ENCODE assay signal across 10 mouse cellular contexts in genomic region chr17:84149566-84149965, GRCm38 (mm10). TPM values are rescaled to one million over a fixed set of nuclear protein-coding genes. Genes with fewer than 3 reads are reported as not detected.
A peak's percentile ranks its signal among the peaks of the same experiment; 100 is the strongest.
DNase-seq lines count a peak whose midpoint lies in the region; ATAC-seq and TF ChIP-seq lines count a peak whose summit lies in the region.
"Had no signal": no experiment of that assay in that cellular context is flagged by ENCODE, and none has a peak within 500 bp of the region (broad histone marks: within the 10 kb centered on the region; RNA-seq: fewer than 3 reads in every experiment).

No protein-coding gene starts in this region.

- H3K9ac ChIP-seq in limb, embryonic 15.5 days, result no peak overlapping the region
- H3K9ac ChIP-seq: neural tube, embryonic 15.5 days had no signal

- ATAC-seq in G1E (ENCODE audit: extremely low read depth, insufficient number of reproducible peaks, low FRiP score, poor library complexity, severe bottlenecking), result no peak
- ATAC-seq in limb, embryonic 15.5 days (ENCODE audit: insufficient number of reproducible peaks, low FRiP score, low TSS enrichment, low read depth), result no peak

- peaks cover 96% of the 10 kb centered on the region for H3K4me1 ChIP-seq in G1E (ENCODE audit: insufficient read depth, low read depth, low read length)
- H3K4me1 ChIP-seq in limb, embryonic 15.5 days, result peaks cover 69% of the 10 kb centered on the region

- no peaks in the 10 kb centered on the region for H3K27me3 ChIP-seq in G1E (ENCODE audit: insufficient read depth, low read length)
- no peaks in the 10 kb centered on the region for H3K27me3 ChIP-seq in limb, embryonic 15.5 days
- H3K27me3 ChIP-seq: neural tube, embryonic 15.5 days; Patski had no signal

- no peak for DNase-seq in gastrocnemius, adult 2 months
- DNase-seq in gastrocnemius, adult 8-10 months (ENCODE audit: low spot score in 2 of 2), result no peak
- DNase-seq in kidney, postnatal 4 days, result peak; percentile 0 to 2
- DNase-seq in kidney, adult 8-10 months, result no peak
- DNase-seq in G1E (ENCODE audit: low spot score), result no peak
- no peak for DNase-seq in yolk sac, embryonic 10.5 days (ENCODE audit: low spot score)
- DNase-seq in Muller cell, postnatal 12 days (ENCODE audit: inconsistent ontology term), result no peak

- TF ChIP-seq CTCF in gastrocnemius, adult 2 months (IDR thresholded peaks at IDR 0.05), result no peak
- TF ChIP-seq CTCF in G1E (IDR thresholded peaks at IDR 0.05; ENCODE audit: low read depth, low read length), result no peak

- no peak overlapping the region for H3K4me2 ChIP-seq in limb, embryonic 15.5 days
- H3K4me2 ChIP-seq: neural tube, embryonic 15.5 days had no signal

- intact Hi-C loops in gastrocnemius, adult 2 months (cut with DNase I), result loop anchor here (5.0 kb wide), 1 partner anchor 38 kb away; the partner anchor contains the start of gene Zfp36l2

- no peaks in the 10 kb centered on the region for H3K36me3 ChIP-seq in G1E (replicated peaks)
- no peaks in the 10 kb centered on the region for H3K36me3 ChIP-seq in limb, embryonic 15.5 days
- H3K36me3 ChIP-seq: neural tube, embryonic 15.5 days had no signal

- peak overlapping the region; percentile 83 for H3K27ac ChIP-seq in gastrocnemius, adult 2 months
- H3K27ac ChIP-seq in limb, embryonic 15.5 days, result peak overlapping the region; percentile 87
- H3K27ac ChIP-seq: neural tube, embryonic 15.5 days had no signal

- H3K9me3 ChIP-seq in G1E (replicated peaks), result no peaks in the 10 kb centered on the region
- H3K9me3 ChIP-seq in limb, embryonic 15.5 days, result no peaks in the 10 kb centered on the region
- H3K9me3 ChIP-seq: neural tube, embryonic 15.5 days had no signal

- no peak overlapping the region for H3K4me3 ChIP-seq in gastrocnemius, adult 2 months
- peak overlapping the region; percentile 61; the same call in 1 of the 2 replicates for H3K4me3 ChIP-seq in G1E (ENCODE audit: low read depth, low read length)
- H3K4me3 ChIP-seq in limb, embryonic 15.5 days, result no peak overlapping the region
- H3K4me3 ChIP-seq: neural tube, embryonic 15.5 days had no signal

- 57% methylated on average over 5 of the region's 5 CpGs for WGBS in limb, embryonic 15.5 days

RNA-seq across cellular contexts. Expression of gene Zfp36l2, which starts 38.2 kb away (rescaled TPM):
- total RNA-seq in gastrocnemius, adult 2 months (2021), result 10 to 100 TPM in 1 of 2 experiments, 1 to 10 TPM in 1; 9.7 to 10.1 TPM
- 10 to 100 TPM in 1 of 4 experiments, 1 to 10 TPM in 3; 5.1 to 10.3 (median 7.5) TPM for total RNA-seq in gastrocnemius, adult 8-10 months (2022)
- total RNA-seq in G1E (2014; fragmentation: Nextera tagmentation) (417 and 437 TPM in 2 replicates), G1E (2017) (112 TPM in 2 replicates)
- 884 and 1,243 TPM in 2 replicates for polyA plus RNA-seq in G1E (2012)
- 19.5 and 22.5 TPM in 2 replicates for polyA plus RNA-seq in limb, embryonic 15.5 days (2015; fragmentation: Nextera tagmentation; extraction: Ambion mirVana)

Comparison
In these comparisons a context has a peak if more than half of its experiments do, and no peak if none do; other contexts are left out.
1. DNase-seq: peak in kidney, postnatal 4 days (2 of 2); none in gastrocnemius, adult 2 months (single experiment), gastrocnemius, adult 8-10 months (0 of 2), kidney, adult 8-10 months (0 of 2), G1E (single experiment), yolk sac, embryonic 10.5 days (single experiment) and Muller cell, postnatal 12 days (single experiment).
2. RNA of gene Zfp36l2, which starts 38.2 kb away (total RNA-seq): 112 to 437 TPM in G1E; 9.7 to 10.1 TPM in gastrocnemius, adult 2 months and 5.1 to 10.3 TPM in gastrocnemius, adult 8-10 months; every median in the first group is over 10 times any median in the second.